Mouse (Mus musculus): Measurements from ENCODE around the gene Sptbn1. TPM values are rescaled to one million over a fixed set of nuclear protein-coding genes. Genes with fewer than 3 reads are reported as not detected.

Sptbn1 gene
- polyA plus RNA-seq, 1 experiment = 43.1 TPM

- Histone ChIP-seq H3K4me3 (ENCODE audit: low read depth, low read length) (no peak overlapping the region), H3K27me3 (ENCODE audit: control insufficient read depth, insufficient read depth, low read length) (no peaks in the 10 kb centered on the region), H3K4me1 (ENCODE audit: control insufficient read depth, insufficient read depth, insufficient read length, low read length) (no peaks in the 10 kb centered on the region), H3K27ac (ENCODE audit: insufficient read depth, low read depth, low read length) (no peak overlapping the region), H3K36me3 (ENCODE audit: control insufficient read depth, insufficient read depth, low read length) (no peaks in the 10 kb centered on the region)
- no peak for TF ChIP-seq POLR2A (IDR thresholded peaks at IDR 0.05; ENCODE audit: low read depth, low read length)
- 64% methylated on average over 4 of the region's 4 CpGs for WGBS
Observed at GRCm38 (mm10) chr11:30237960-30238359, 30.0 kb downstream of the Sptbn1 start.

- H3K4me1 ChIP-seq (ENCODE audit: control insufficient read depth, insufficient read depth, insufficient read length, low read length) = no peaks in the 10 kb centered on the region
- TF ChIP-seq CTCF (IDR thresholded peaks at IDR 0.05; ENCODE audit: extremely low read depth, insufficient read length, insufficient replicate concordance, low read depth, low read length) (no peak), POLR2A (IDR thresholded peaks at IDR 0.05; ENCODE audit: low read depth, low read length) (no peak)
- WGBS = 80% methylated on average over 4 of the region's 4 CpGs
- H3K4me3 ChIP-seq (ENCODE audit: low read depth, low read length) = no peak overlapping the region
- no peak overlapping the region for H3K27ac ChIP-seq (ENCODE audit: insufficient read depth, low read depth, low read length)
- no peaks in the 10 kb centered on the region for H3K36me3 ChIP-seq (ENCODE audit: control insufficient read depth, insufficient read depth, low read length)
- H3K27me3 ChIP-seq (ENCODE audit: control insufficient read depth, insufficient read depth, low read length) = no peaks in the 10 kb centered on the region
Observed at GRCm38 (mm10) chr11:30236681-30237242, 31.2 kb downstream of the Sptbn1 start.

GRCm38 (mm10) chr11:30235666-30236065 is 32.3 kb downstream of the Sptbn1 start:
- H3K4me1 ChIP-seq (ENCODE audit: control insufficient read depth, insufficient read depth, insufficient read length, low read length) = peaks cover 5% of the 10 kb centered on the region; the same call in 1 of the 2 replicates
- H3K27me3 ChIP-seq (ENCODE audit: control insufficient read depth, insufficient read depth, low read length) = no peaks in the 10 kb centered on the region
- H3K36me3 ChIP-seq (ENCODE audit: control insufficient read depth, insufficient read depth, low read length) = no peaks in the 10 kb centered on the region
- TF ChIP-seq POLR2A (IDR thresholded peaks at IDR 0.05; ENCODE audit: low read depth, low read length) (no peak), CTCF (IDR thresholded peaks at IDR 0.05; ENCODE audit: extremely low read depth, insufficient read length, insufficient replicate concordance, low read depth, low read length) (no peak)
- H3K4me3 ChIP-seq (ENCODE audit: low read depth, low read length) = no peak overlapping the region
- no peak overlapping the region for H3K27ac ChIP-seq (ENCODE audit: insufficient read depth, low read depth, low read length)

GRCm38 (mm10) chr11:30235218-30235617 is 32.8 kb downstream of the Sptbn1 start:
- peaks cover 5% of the 10 kb centered on the region; the same call in 1 of the 2 replicates for H3K4me1 ChIP-seq (ENCODE audit: control insufficient read depth, insufficient read depth, insufficient read length, low read length)
- WGBS = 71% methylated on average over 2 of the region's 2 CpGs
- TF ChIP-seq POLR2A (IDR thresholded peaks at IDR 0.05; ENCODE audit: low read depth, low read length) = no peak
- no peak for TF ChIP-seq CTCF (IDR thresholded peaks at IDR 0.05; ENCODE audit: extremely low read depth, insufficient read length, insufficient replicate concordance, low read depth, low read length)
- no peaks in the 10 kb centered on the region for H3K27me3 ChIP-seq (ENCODE audit: control insufficient read depth, insufficient read depth, low read length)
- no peak overlapping the region for H3K4me3 ChIP-seq (ENCODE audit: low read depth, low read length)
- H3K36me3 ChIP-seq (ENCODE audit: control insufficient read depth, insufficient read depth, low read length) = no peaks in the 10 kb centered on the region
- no peak overlapping the region for H3K27ac ChIP-seq (ENCODE audit: insufficient read depth, low read depth, low read length)

GRCm38 (mm10) chr11:30233946-30234345 is 34.0 kb downstream of the Sptbn1 start:
- H3K4me1 ChIP-seq (ENCODE audit: control insufficient read depth, insufficient read depth, insufficient read length, low read length) = peaks cover 5% of the 10 kb centered on the region; the same call in 1 of the 2 replicates
- H3K27me3 ChIP-seq (ENCODE audit: control insufficient read depth, insufficient read depth, low read length) = no peaks in the 10 kb centered on the region
- no peaks in the 10 kb centered on the region for H3K36me3 ChIP-seq (ENCODE audit: control insufficient read depth, insufficient read depth, low read length)
- H3K27ac ChIP-seq (ENCODE audit: insufficient read depth, low read depth, low read length) = no peak overlapping the region
- 78% methylated on average over 4 of the region's 4 CpGs for WGBS
- TF ChIP-seq CTCF (IDR thresholded peaks at IDR 0.05; ENCODE audit: extremely low read depth, insufficient read length, insufficient replicate concordance, low read depth, low read length) (no peak), POLR2A (IDR thresholded peaks at IDR 0.05; ENCODE audit: low read depth, low read length) (no peak)
- H3K4me3 ChIP-seq (ENCODE audit: low read depth, low read length) = no peak overlapping the region

GRCm38 (mm10) chr11:30232082-30232481 is 35.9 kb downstream of the Sptbn1 start:
- Histone ChIP-seq H3K4me3 (ENCODE audit: low read depth, low read length) (no peak overlapping the region), H3K4me1 (ENCODE audit: control insufficient read depth, insufficient read depth, insufficient read length, low read length) (peaks cover 5% of the 10 kb centered on the region; the same call in 1 of the 2 replicates), H3K36me3 (ENCODE audit: control insufficient read depth, insufficient read depth, low read length) (no peaks in the 10 kb centered on the region), H3K27ac (ENCODE audit: insufficient read depth, low read depth, low read length) (no peak overlapping the region), H3K27me3 (ENCODE audit: control insufficient read depth, insufficient read depth, low read length) (no peaks in the 10 kb centered on the region)
- WGBS = 35% methylated on average over 2 of the region's 2 CpGs
- TF ChIP-seq POLR2A (IDR thresholded peaks at IDR 0.05; ENCODE audit: low read depth, low read length) (no peak), CTCF (IDR thresholded peaks at IDR 0.05; ENCODE audit: extremely low read depth, insufficient read length, insufficient replicate concordance, low read depth, low read length) (no peak)

GRCm38 (mm10) chr11:30231336-30231735 is 36.6 kb downstream of the Sptbn1 start:
- Histone ChIP-seq H3K4me1 (ENCODE audit: control insufficient read depth, insufficient read depth, insufficient read length, low read length) (peaks cover 5% of the 10 kb centered on the region; the same call in 1 of the 2 replicates), H3K4me3 (ENCODE audit: low read depth, low read length) (no peak overlapping the region), H3K27me3 (ENCODE audit: control insufficient read depth, insufficient read depth, low read length) (no peaks in the 10 kb centered on the region), H3K36me3 (ENCODE audit: control insufficient read depth, insufficient read depth, low read length) (no peaks in the 10 kb centered on the region), H3K27ac (ENCODE audit: insufficient read depth, low read depth, low read length) (no peak overlapping the region)
- TF ChIP-seq POLR2A (IDR thresholded peaks at IDR 0.05; ENCODE audit: low read depth, low read length) (no peak), CTCF (IDR thresholded peaks at IDR 0.05; ENCODE audit: extremely low read depth, insufficient read length, insufficient replicate concordance, low read depth, low read length) (no peak)
- 62% methylated on average over 3 of the region's 3 CpGs for WGBS

Measured in small intestine, adult 2 months (tissue).